Mouse (Mus musculus) c-Kit-positive CD71-positive TER-119-positive erythroid progenitor cells, embryonic 14.5 days (primary cell): ENCODE data around the gene Blvrb.
"Not testable (repeated sequence)": the region's sequence is repeated elsewhere in the genome, so short reads cannot be mapped to it uniquely, and the experiment has no call there.

Experiments used
- DNase-seq: peaks from one replicate; pipeline ENCODE4 v3.0.0-alpha.2; 2013; ENCODE audit warnings: low spot score

Gene Blvrb

GRCm38 (mm10) chr7:27483860-27484259 is 36.1 kb downstream of the Blvrb start:
- DNase-seq = no peak

- DNase-seq = peak; percentile 60
These were observed 38.5 kb downstream of the Blvrb start for GRCm38 (mm10) chr7:27486102-27486769.

- peak; percentile 99 for DNase-seq
These were observed 39.3 kb downstream of the Blvrb start, which contains the start of gene Sertad1 for GRCm38 (mm10) chr7:27486770-27487697. Sertad1 (plus strand) TSS chr7:27486910.

- peak; percentile 45 for DNase-seq
These were observed 40.0 kb downstream of the Blvrb start for GRCm38 (mm10) chr7:27487740-27488268.

GRCm38 (mm10) chr7:27489270-27489869 is 41.6 kb downstream of the Blvrb start:
- no peak for DNase-seq

- DNase-seq = no peak
These were observed 42.4 kb downstream of the Blvrb start for GRCm38 (mm10) chr7:27490227-27490542.

GRCm38 (mm10) chr7:27490543-27491329 is 43.0 kb downstream of the Blvrb start:
- peak; percentile 92 for DNase-seq

- DNase-seq = no peak
These were observed 44.1 kb downstream of the Blvrb start for GRCm38 (mm10) chr7:27491856-27492255.

GRCm38 (mm10) chr7:27493022-27493421 is 45.2 kb downstream of the Blvrb start:
- DNase-seq = no peak

GRCm38 (mm10) chr7:27493450-27493849 is 45.7 kb downstream of the Blvrb start:
- DNase-seq = no peak

- not testable (repeated sequence) for DNase-seq
These were observed 47.0 kb downstream of the Blvrb start for GRCm38 (mm10) chr7:27494659-27495367.

- no peak for DNase-seq
These were observed 51.3 kb downstream of the Blvrb start, which contains the start of gene Prx for GRCm38 (mm10) chr7:27499036-27499435. Prx (plus strand) TSS chr7:27499324.

GRCm38 (mm10) chr7:27501620-27502019 is 53.8 kb downstream of the Blvrb start:
- no peak for DNase-seq

GRCm38 (mm10) chr7:27506765-27507370 is 59.1 kb downstream of the Blvrb start:
- DNase-seq = no peak

- peak; percentile 99 for DNase-seq
These were observed 60.2 kb downstream of the Blvrb start for GRCm38 (mm10) chr7:27507711-27508647.

GRCm38 (mm10) chr7:27508648-27509005 is 60.8 kb downstream of the Blvrb start:
- peak; percentile 77 for DNase-seq

GRCm38 (mm10) chr7:27510809-27511208 is 63.0 kb downstream of the Blvrb start:
- no peak for DNase-seq

GRCm38 (mm10) chr7:27514961-27515360 is 67.2 kb downstream of the Blvrb start:
- DNase-seq = no peak
